Mouse (Mus musculus) neutrophil, adult 5-6 weeks (primary cell): ENCODE measurements around the gene Fcgr1. TPM values are rescaled to one million over a fixed set of nuclear protein-coding genes. Genes with fewer than 3 reads are reported as not detected.

Experiments
- ATAC-seq: fragments of 151-379, 151-347 bp; 2 replicates; pipeline ENCODE4 v1.8.0; 2017; ENCODE audit warnings: mild to moderate bottlenecking, moderate TSS enrichment; ENCODE audit not compliant: insufficient number of reproducible peaks, poor library complexity, low FRiP score, severe bottlenecking; ENCODE audit errors: extremely low read depth
- total RNA-seq: library from RNA; stranded (forward); fragments of 200-1000 nt; gene quantifications from 2 replicates; pipeline ENCODE4 v1.2.3, GENCODE M21; 2017

Fcgr1 gene
- total RNA-seq, 1 experiment from 2014 or later, result 3.7 TPM

DNA sequence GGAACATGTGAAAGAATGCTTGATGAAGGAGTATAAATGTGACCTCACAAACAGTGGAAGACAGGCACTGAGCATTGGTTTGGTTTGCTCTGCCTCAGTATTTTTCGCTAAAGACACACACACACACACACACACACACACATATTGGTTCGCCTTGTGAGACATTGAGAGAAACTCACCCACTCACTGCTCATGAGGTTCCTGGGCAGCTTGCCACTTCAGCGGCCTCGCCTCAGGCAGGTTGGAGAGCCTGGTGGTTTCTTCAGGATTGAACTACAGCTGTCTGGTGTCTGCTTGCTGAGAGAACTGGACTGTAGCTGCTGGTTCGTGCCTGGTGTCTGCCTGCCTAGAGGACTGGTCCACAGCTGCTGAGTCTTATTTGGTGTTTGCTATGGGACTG is 33.5 kb downstream of the Fcgr1 start:
- ATAC-seq, result no peak

DNA sequence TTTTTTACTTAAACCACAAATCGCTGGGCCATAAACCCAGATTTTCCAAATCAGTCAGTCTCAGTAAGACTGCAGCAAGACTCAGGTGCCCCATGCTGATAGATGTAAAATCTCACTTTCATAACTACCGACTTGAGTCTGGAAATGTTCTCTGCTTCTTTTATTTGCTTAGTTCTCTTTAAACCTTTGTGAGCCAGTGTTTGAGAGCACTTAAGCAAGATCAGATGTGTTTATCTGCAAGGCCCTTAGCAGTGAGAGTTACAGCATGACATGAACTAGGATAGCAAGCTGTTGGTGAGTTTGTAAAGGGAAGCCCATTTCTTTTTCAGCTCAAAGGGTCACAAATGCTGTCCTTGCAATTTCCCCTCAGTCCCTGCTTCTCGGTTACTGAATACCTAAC is 36.6 kb downstream of the Fcgr1 start:
- ATAC-seq, result no peak

DNA sequence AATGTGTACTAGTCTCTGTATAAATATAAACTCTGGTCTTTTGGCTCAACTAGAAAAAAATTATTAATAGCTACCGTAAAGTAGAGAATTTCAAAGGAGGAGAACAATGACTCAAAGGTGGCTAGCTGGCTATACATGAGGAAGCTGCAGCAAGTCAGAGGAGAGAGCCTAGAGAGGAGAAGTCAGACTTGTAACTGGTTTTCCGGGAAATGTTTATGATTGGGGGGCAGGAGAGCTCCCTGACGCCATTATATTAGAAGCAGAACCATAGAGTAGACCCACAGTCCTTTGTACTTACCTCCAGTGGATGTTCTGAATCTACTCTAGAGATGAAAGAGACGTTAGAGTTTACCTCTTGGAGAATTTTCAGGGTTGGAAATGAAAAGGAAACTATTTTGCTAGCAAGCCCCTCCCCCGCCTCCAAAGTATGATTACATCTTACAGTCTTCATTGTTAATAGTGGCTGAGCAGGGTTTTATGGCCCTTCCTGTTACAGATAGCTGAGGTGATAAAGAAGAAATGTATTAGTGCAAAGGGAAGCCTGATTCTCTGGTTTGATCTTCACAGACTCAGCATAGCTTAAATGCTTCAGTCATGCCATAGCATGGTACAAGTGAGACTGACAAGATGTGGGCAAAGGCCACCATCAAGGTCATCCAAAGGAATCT is 37.7 kb downstream of the Fcgr1 start:
- no peak for ATAC-seq

DNA sequence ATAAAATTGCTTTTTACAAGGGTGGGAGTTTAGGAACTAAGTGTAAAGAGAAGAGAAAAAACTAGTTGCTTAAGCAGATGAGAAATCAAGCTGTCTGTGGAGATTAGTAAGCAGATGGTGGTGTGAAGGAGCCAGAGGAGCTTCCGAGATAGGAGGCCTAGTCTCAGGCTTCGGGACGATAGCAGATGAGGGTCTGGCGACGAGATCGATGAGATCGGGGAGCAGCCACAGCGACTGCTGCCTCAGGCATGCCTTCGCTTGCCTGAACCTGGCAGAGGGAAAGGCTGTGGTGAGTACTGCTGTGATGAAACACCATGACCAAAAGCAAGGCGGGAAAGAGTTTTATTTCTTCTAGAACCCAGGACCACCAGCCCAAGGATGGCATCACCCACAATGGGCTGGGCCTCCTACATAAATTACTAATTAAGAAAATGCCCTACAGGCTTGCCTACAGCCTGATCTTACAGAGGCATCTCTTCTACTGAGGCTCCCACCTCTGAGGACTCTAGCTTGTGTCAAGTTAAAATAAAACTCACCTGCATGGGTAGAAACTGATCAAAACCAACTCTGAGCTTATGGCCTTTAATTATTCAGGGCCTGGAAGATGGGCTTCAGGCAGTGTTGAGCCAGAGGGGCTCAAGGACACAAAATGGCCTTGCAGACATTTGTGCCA is 39.0 kb downstream of the Fcgr1 start:
- no peak for ATAC-seq

DNA sequence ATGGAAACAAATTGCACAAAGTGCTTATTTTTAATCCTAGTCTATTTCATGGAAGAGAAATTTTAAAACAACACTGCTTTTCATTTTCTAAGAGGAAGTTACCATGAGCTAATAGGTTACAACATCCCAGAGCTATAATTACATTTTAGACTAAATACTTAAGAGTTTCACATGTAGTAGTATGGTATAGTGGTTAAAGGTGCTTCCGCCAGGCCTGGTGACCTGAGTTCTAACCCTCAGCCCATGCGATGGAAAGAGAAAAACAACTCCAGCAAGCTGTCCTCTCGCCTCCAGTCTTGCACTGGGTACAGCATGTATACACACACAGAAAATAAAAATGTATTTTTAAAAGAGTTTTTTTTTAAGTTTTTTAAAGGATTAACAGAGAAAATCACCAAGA is 42.0 kb downstream of the Fcgr1 start:
- peak; percentile 55; the same call in 1 of the 2 replicates for ATAC-seq

DNA sequence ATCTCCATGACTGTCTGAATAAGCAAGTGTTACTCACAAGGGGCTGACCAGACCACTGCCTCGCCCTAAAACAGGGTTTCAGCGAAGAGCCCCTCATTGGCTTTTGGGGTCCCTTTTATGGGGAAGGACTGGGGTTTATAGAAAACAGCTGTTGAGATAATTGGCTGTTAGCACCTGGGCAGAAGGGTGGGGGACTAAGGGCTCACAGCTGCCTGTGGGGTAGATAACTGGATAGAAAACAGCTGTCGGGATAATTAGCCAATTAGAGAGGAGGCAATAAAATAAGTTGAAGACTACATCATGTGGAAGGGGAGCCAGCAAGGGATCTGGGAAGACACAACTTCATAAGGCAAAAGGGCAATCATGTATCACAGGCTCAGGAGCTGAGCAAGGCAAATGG is 42.9 kb downstream of the Fcgr1 start:
- ATAC-seq, result no peak

DNA sequence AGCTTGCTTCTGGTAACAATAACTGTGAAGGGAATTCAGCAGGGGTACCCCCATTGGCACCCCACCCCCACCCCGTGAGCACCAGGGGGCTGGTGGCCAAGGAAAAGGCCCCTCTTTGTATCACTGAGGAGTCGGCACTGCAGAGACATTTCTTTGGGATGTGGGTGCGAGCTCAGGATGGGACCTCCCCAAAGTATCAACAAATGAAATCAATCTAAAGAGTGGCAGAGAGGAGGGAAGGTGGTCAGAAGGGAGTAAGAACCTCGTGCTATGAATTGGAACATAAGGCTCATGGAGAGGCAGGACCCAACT is 44.8 kb downstream of the Fcgr1 start:
- no peak for ATAC-seq

DNA sequence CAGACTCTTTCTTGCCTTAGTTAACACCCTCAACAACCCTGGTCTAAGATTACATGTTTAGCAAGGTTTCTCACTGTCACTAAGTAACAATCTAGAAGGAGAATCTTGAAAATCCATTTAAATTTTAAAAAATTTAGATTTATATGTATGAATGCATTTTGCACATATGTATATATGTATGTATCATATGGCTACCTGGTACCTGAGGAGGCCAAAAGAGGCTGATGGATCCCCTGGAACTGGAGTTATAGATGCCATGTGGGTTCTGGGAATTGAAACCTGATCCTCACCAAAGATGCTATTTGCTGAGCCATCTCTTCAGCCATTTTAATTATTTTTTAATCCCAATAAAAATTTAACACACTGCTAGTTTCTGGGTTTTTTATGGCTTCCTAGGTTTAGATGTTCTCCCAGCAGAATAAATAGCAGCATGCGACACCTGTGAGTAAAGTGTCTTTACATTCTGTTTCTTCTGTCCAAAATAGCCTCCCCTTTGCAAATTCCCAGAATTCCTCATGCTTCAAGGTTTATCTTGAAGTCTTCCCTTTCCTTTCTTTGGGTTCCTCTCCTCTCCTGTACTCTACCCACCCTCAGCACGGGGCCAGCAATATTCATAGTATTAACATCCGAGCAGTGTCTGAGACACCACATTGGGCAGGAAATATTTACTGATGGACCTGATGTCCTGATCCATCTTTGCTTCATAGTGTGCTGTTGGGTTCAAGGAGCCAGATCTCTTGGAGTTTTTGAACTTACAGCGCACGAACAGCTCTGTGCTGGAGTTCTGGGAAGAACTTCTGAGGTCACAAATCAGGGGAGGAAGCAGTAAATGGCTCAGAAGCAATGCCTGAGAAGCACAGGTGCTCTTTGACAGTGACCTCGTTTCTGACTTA is 45.4 kb downstream of the Fcgr1 start:
- ATAC-seq, result no peak

DNA sequence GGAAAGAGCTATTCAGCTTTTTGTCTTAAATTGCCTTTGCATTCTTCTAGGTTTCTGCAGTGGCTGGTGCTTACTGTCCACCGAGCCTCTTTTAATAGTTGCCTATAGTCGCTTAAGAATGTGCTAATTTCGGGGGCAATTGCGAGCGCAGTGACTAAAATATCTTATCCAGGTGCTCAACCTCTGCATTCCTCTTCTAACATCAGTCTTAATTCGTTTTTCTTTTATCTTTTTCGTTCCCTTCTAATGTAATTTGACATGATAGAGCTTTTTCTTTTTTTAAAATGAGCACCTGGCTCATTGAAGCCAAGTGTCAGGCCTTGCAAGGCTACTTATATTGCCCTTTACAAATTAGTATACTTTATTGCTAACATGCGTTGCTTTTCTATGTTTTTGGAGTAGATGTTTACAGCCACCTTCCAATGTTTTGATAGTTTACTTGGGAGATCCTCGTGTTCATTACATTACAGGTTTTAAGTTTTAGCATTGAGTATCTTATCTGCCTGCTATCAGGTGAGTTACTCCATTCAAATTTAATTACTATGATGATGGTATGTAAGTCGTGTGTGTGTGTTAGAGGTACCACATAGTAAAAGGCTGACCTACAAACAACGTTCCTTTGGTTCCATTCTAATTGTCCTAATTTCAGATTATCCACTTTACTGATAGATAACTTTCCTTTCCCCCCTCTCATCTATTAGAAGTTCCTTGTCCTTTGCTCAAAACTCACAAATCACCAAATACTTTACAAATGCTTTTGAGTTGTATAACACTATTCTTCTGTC is 46.2 kb downstream of the Fcgr1 start:
- ATAC-seq, result no peak

DNA sequence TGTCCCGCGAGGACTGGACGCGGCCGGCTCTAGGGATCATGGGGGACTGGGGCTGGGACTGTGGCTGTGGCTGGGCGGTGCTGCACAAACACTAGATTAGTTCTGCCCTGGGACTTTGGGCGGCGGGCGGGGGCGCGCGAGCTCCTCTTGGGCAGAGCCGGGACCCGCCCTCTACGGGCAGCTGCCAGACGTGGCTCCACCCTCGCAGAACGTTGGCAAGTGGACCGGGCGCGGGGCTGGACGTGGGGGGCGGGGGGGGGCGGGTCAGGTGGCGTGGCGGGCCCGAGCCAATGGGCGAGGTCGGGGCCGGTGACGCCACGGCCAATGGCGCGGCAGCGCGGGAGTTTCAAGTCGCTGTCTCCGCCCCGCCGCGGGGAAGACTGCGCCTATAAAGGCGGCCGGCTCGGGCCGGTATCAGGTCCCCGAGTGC is 47.3 kb downstream of the Fcgr1 start, which contains the start of gene Hist2h3c1:
Hist2h3c1 (plus strand) TSS at position 259 of the 430 bp plus-strand sequence.
- ATAC-seq, result peak; percentile 79

DNA sequence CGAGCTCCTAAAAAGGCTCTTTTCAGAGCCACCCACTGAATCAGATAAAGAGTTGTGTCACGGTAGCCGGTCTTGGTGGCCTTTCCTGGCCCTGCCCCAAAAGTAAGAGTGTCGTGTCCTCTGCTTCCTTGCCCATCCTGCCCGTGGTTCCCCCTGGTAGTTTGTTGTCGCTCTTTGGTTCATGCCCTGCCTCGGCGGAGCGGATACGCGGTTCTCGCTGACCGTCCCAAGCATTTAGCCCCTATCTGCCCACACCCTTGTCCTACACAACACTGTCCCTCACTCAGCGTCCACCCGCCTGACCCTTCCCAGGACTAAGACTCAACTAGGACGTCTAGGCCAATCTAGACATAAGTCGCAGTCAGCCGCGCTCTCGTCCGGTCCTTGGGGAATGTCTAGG is 47.8 kb downstream of the Fcgr1 start:
- 0 out of 2 replicates have a peak, but pooled peaks have one; percentile 2 for ATAC-seq

DNA sequence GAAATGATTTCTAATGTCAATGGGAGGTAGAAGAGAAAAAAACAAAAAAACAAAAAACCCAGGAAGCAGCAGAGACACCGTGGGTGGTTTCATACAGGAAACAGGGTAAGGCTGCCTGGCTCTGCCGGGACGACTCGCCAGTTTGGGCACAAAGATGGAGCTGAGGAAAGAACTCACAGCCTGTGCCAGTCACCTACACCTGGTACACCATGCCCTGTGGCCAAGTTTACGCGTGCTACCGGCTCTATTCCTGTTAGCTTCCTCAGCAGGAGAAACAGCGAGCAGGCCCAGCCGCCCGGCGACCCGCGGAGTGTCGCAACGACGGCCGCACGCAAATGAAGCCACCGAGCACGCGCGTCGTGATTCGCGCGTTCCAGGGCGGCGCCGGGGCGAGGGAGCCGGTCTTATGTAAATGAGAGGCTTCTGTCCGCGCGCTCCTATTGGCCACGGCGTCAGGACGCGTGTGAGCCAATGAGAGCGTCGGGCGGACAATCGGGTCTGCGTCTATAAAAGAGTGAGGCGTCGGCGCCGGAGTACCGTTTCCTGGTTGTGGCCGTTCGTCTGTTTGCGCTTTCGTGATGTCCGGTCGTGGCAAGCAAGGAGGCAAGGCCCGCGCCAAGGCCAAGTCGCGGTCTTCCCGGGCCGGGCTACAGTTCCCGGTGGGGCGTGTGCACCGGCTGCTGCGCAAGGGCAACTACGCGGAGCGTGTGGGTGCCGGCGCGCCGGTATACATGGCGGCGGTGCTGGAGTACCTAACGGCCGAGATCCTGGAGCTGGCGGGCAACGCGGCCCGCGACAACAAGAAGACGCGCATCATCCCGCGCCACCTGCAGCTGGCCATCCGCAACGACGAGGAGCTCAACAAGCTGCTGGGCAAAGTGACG is 48.5 kb downstream of the Fcgr1 start, which contains the start of gene Hist2h2aa1:
Hist2h2aa1 (plus strand) TSS at position 495 of the 884 bp plus-strand sequence.
- ATAC-seq, result peak; percentile 79

DNA sequence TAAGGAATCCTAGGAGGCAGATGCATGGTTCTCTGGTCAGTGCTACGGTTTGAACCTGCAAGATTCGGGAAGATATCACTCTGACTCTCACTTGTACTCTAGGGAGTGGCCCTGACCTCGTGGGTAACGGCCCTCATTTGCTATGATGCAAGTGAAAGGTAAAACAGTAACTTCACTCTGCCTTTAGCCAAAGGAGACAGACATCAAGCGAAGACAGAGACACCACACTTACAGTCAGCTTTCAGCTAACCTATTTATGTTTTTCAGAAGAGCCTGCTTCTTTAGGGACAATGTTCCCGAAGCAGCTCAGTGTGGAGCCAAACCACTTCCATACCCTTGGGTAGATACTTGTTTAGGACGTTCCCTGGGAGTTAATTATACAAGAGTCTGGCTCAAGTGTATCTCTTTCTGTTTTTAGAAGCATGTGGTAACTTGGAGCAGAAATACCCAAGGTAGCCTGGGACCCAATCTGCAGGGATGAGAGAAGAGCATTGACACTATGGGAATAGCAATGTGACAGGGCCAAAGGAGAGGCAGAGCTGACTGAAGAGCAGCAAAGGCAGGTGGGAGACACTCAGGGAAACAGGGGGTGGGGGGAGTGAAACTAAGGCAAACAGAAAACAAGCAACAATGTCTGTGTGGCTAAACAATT is 49.7 kb downstream of the Fcgr1 start:
- ATAC-seq, result no peak

DNA sequence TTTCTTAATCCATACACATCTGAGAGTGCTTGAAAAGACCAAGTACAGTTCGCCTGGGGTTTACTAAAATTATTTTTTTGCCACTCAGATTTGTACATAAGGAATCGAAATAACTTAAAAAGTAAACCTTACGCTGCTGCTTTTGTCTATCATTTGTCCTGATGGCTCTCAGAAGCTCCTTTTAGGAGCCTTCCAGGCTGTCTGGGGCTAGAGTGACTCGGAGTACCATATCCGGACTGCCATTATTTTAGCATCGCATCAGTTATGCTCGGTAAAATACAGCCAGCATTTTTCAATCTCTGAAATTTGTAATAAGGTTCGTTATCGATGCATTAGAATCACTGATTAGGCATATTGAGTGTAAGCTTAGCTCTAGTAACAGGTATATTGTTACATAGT is 53.0 kb downstream of the Fcgr1 start:
- ATAC-seq, result no peak

DNA sequence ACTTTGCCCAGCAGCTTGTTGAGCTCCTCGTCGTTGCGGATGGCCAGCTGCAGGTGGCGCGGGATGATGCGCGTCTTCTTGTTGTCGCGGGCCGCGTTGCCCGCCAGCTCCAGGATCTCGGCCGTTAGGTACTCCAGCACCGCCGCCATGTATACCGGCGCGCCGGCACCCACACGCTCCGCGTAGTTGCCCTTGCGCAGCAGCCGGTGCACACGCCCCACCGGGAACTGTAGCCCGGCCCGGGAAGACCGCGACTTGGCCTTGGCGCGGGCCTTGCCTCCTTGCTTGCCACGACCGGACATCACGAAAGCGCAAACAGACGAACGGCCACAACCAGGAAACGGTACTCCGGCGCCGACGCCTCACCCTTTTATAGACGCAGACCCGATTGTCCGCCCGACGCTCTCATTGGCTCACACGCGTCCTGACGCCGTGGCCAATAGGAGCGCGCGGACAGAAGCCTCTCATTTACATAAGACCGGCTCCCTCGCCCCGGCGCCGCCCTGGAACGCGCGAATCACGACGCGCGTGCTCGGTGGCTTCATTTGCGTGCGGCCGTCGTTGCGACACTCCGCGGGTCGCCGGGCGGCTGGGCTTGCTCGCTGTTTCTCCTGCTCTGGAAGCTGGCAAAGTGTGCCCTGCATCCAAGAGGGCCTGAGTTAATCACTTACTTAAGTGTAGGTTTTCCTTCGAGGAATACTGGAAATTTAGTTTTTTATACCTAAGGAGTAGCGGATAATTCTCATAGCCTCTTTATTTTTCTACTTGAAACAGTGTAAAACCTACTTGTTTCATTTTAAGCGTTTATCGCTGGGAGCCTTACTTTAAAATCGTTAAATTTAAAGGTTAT is 53.6 kb downstream of the Fcgr1 start, which contains the start of gene Hist2h2aa2:
Hist2h2aa2 (minus strand) TSS at position 328 of the 850 bp plus-strand sequence.
- ATAC-seq, result peak; percentile 77

DNA sequence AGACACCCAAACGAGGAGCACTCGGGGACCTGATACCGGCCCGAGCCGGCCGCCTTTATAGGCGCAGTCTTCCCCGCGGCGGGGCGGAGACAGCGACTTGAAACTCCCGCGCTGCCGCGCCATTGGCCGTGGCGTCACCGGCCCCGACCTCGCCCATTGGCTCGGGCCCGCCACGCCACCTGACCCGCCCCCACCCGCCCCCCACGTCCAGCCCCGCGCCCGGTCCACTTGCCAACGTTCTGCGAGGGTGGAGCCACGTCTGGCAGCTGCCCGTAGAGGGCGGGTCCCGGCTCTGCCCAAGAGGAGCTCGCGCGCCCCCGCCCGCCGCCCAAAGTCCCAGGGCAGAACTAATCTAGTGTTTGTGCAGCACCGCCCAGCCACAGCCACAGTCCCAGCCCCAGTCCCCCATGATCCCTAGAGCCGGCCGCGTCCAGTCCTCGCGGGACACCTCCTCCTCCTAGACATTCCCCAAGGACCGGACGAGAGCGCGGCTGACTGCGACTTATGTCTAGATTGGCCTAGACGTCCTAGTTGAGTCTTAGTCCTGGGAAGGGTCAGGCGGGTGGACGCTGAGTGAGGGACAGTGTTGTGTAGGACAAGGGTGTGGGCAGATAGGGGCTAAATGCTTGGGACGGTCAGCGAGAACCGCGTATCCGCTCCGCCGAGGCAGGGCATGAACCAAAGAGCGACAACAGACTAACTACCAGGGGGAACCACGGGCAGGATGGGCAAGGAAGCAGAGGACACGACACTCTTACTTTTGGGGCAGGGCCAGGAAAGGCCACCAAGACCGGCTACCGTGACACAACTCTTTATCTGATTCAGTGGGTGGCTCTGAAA is 54.6 kb downstream of the Fcgr1 start, which contains the start of gene Hist2h3c2:
Hist2h3c2 (minus strand) TSS at position 174 of the 840 bp plus-strand sequence.
- peak; percentile 80 for ATAC-seq
